Mouse (Mus musculus) testis, adult 2 months (tissue): ENCODE data around the gene Pde4dip.

Experiments
- CTCF ChIP-seq: fragments of 200-500 bp; IDR thresholded peaks from 2 replicates; pipeline ENCODE4 v1.5.1; 2012; ENCODE audit warnings: low read depth, mild to moderate bottlenecking, inconsistent platforms, low read length, moderate library complexity; ENCODE audit not compliant: control insufficient read depth, insufficient read depth, insufficient replicate concordance
- POLR2A ChIP-seq: fragments of 200-500 bp; IDR thresholded peaks from 2 replicates; pipeline ENCODE4 v1.6.1; 2012; ENCODE audit warnings: low read depth, mild to moderate bottlenecking, inconsistent platforms, low read length, moderate library complexity; ENCODE audit not compliant: control insufficient read depth

DNA sequence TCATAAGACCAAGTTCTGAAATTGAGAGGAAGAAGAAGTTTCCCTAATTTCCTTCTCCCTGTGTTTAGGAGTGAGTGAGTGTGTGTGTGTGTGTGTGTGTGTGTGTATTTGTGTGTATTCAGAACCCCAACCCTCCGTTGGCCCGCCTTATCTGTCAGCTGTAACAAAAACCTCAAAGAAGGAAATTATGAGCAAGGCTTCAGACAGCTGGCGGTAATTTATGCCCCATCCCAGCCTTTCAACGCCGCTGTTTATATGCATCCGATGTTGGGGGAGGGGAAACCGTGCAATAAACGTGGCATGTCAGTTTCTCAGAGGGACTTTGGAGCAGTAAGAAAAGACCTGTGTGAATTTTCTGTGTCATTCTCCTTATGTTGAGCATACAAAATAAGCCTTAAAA lies 12.2 kb downstream of the Pde4dip start:
- TF ChIP-seq POLR2A (no peak), CTCF (no peak)
